Mouse (Mus musculus): ENCODE results near the gene Rps16.

Gene Rps16

DNA sequence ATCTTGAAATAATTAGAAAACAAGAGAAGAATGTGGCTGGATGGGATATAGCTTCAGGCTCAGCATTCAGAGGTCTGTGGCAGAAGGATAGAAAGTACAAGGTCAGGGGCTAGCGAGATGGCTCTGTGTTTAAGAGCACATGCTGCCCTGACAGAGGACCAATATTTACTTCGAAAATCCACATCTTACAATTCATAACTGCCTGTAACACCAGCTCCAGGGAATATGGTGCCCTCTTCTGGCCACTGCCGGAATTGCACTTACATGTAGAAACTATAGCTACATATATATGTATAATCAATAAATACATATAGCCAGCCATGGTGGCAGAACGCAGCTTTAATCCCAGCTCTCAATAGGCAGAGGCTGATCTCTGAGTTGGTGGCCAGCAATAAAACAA, 5.8 kb upstream of the Rps16 start:
- in situ Hi-C loops (cut with MboI, MseI) = no loop called here

DNA sequence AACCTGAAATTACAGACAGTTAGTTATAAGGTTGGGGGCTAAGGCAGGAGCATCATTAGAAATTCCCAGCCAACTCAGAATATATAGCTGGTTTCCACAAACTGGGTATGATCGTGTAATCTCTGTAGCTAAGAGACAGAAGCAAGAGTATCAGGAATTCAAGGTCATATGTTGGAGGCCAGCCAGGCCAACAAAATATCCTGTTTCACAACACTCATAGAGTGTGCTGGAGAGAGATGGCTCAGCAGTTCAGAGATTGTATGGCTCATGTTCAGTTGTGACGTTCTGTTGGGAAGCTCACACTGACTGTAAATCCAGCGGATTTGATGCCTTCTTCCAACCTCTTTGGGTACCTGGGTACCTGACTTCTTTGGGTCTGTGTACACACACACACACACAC, 2.7 kb upstream of the Rps16 start:
- in situ Hi-C loops (cut with MboI, MseI) = no loop called here

DNA sequence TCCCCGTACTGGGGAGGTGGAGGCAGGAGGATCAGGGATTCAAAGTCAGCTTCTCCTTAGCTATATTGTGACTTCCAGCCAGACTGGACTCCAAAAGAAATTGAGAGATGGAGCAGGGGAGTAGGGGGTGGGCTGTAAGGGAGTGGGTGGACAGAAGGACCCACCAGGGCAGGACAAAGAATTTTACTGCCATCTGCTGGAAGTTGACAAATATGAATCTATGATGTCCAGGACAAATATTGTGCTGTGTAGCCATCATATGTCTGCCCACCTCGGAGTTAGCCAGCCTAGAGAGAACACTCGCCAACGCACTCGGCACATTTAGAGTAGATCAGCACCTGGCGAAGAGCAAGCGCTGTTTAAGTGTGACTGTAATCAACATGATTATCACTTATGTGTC, 1.9 kb upstream of the Rps16 start:
- in situ Hi-C loops (cut with MboI, MseI) = no loop called here

DNA sequence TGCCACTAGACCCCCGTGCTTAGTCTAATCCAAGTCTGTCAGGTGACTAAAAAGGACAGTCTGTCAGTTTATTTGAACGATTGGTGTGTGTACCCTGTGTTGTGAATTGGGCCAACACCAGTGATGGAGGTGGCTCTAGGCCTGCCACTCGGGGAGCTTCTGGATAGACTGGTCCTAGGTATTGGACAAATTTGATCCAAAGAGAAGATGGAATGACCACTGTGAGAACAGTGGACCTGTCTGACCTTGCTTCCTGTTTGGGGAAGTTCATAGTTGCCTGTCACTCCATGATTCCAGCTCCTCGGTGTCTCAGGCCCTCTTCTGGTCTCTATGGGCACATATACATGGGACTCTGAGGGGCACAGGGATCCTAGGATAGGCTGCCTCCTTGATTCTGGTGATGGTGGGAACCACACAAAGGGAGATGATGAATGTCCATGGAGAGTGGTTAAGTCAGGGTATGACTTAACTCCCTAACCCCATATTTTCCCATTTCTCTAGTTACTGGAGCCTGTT, 1.3 kb downstream of the Rps16 start:
- in situ Hi-C loops (cut with MboI, MseI) = no loop called here

DNA sequence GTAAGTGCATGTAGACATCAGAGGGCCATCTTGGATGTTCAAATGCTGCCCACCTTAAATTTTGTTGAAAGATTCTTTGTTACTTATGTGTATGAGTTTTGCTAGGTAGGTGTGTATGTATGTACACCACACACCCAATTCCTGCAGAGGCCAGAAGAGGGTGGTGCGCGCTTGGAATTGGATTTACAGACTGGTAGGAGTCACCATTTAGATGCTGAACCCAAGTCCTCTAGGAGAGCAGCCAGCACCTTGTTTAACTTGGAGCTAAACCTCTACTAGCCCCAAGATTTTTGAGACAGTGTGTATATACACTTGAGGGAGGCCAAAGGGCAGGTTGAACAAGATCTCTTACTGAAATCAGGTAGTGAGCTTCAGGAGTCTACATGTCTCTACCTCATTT, 2.8 kb downstream of the Rps16 start:
- in situ Hi-C loops (cut with MboI, MseI) = no loop called here

DNA sequence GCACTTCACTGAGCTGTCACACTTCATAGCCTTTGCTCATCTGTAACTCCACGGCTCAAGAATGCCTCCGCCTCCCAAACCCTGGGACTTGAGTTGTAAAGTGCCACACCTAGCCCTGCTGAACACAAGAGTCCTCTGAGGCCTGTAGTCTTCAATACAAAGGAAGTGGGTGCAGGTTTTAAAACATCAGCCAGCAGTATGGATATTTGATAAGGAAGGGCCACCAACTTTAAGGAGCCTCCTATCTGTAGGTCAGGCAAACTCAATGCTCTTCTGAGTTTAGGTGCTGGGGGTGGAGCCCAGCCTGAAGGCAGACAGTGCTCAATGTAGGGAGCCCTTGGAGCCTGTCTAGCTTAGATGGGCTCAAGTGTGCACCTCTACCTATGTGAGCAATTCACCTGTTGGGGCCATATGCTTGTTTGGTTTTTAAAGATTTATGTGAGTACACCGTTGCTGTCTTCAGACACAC, 3.7 kb downstream of the Rps16 start:
- in situ Hi-C loops (cut with MboI, MseI) = no loop called here

DNA sequence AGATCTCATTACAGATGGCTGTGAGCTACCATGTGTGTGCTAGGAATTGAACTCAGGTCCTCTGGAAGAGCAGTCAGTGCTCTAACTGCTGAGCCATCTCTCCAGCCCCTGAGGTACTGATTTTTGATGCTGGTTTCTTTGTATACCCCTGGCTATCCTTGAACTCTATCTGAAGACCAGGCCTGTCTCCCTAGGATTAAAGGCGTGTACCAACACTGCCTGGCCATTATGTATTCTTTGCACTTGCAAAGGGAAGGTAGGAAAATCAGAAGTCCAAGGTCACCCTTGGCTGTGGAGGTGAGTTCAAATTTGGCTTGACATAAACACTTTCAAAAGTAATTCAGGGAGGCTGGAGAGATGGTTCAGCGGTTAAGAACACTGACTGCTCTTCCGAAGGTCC, 4.1 kb downstream of the Rps16 start:
- in situ Hi-C loops (cut with MboI, MseI) = no loop called here

DNA sequence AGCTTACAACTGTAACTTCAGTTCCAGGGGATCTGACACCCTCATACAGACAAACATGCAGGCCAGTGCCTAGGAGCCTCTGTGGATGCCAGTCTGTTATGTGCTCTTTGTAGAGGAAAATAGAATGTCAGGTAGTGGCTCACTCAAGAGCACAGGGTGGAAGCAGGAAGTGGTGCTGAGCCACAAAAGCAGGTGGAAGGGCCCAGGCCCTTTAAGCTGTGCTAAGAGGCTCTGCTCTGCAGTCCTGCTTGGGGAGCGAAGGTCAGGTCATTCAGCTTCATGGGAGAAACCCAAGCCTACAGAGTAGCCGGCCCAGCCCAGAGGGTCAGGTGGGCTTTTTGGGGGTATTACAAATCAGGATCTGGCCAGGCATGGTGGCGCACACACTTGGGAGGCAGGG, 4.8 kb downstream of the Rps16 start:
- in situ Hi-C loops (cut with MboI, MseI) = no loop called here

DNA sequence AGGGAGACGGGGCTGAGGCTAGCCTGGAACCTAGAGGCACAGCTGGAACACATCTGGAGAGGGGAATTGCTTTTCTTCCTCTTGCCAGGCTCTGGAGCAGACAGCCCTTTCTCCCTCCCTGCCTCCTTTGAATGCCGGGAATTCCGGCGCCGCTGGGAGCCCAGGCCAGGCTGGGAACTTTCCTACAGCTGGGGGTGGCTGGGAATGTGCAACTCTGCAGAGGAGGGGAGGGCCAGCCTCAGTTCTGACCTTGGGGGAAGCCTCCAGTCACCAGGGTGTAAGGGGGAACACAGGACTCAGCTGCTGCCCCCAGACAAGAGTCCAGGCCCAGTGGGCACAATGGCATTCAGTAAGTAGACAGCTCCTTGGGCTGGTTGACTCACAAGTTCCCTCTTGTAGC, 6.5 kb downstream of the Rps16 start:
- in situ Hi-C loops (cut with MboI, MseI) = no loop called here

DNA sequence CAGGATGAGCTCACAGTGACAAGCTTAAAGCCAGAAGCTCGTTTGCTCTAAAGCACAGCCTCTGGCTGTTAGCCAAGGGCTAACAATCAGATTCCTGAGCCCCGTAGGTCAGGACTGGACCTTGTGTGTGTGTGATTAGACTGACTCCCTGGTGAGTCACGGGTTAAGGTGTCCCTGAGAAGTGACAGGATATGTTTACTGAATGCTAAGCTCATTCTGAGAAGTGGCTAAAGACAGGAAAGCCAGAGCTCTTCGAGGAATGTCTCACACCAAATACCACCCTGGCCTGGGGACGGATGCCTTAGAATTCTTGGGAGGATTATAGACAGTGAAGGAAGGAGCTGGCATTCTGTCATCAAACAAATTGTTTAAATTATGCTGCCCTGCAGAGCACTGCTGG, 7.5 kb downstream of the Rps16 start:
- in situ Hi-C loops (cut with MboI, MseI) = no loop called here

DNA sequence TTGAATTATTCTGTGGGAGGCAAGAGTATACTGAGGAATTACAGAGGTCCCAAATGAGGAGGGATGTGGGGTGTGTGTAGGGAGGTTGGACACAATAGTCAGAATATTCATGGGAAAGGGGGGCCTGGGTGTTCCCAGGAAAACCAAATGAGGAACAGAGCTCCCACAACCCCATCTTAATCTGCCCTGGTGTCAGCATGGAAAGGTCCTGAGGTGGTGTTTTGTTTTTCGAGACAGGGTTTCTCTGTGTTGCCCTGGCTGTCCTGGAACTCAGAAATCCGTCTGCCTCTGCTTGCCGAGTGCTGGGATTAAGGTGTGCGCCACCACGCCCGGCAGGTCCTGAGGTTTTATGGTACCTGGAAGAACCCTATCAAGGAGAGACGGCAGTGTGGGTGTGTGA, 8.0 kb downstream of the Rps16 start:
- in situ Hi-C loops (cut with MboI, MseI) = no loop called here

DNA sequence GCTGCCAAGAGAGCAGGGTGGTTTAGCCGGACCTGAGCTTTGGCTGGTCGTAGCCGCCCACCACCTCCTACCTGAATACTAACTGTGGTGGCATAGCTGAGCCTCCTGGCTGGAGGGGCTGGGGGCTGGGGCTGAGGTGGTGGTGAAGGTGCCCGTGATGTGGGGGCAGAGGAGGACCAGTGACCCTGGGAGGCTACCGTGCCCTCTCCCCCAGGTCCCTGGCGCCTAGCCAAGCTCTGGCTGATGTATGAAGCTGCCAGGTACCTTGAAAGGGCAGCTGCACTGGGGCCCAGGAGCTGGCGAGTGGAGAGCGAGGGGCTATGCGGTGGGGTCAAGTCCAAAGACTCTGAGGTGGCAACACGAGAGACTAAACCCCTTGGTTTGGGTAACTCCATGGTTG, 9.4 kb downstream of the Rps16 start:
- in situ Hi-C loops (cut with MboI, MseI) = no loop called here

DNA sequence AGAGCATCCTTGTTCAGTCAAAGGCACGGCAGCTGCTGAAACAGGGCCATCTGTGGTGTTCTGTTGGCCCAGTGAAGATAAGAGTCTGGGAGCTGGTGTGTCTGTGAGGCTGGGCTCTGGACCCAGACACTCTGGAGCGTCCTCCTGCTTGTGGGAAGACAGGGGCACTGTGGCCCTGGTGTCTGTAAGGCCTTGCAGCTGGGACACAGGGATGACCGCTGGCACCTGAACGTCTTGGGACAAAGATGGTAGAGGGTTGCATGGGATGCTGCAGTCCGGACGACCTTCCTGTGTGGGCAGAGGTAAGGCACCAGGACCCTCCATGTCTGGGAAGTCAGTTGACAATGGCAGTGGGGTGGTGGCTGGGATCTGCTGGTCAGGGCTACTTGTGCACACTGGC, 9.8 kb downstream of the Rps16 start:
- in situ Hi-C loops (cut with MboI, MseI) = no loop called here

DNA sequence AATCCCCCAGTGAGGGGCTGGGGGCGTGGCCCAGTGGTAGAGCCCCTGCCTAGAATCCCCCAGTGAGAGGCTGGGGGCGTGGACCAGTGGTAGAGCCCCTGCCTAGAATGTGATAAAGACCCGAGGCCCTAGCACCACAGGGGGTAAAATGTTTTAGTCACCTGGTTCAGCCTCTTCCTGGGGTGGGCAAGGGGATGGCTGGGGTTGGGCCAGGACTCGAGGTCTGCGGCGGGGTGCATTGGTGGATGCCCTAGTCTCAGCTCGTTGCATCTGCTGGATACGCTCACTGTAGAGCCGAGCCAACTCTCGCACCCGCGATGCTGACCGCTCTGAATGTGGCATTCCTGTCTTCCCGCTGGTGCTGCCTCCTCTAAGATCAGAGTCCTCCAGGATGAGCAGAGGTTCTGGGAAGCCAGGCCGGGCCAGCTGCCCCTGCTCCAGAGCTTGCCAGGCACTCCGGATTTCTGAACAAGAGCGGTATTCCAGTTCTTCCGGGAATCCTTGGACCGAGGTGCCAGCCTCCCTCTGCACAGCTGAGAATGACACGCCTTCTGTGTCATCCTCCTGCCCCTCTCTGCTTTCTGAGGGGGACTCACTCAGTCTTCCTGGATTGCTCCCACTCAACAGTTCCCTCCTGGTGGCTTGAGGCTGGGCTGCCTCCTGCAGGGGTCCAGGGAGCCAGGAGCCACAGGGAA, 11.3 kb downstream of the Rps16 start:
- in situ Hi-C loops (cut with MboI, MseI) = no loop called here

DNA sequence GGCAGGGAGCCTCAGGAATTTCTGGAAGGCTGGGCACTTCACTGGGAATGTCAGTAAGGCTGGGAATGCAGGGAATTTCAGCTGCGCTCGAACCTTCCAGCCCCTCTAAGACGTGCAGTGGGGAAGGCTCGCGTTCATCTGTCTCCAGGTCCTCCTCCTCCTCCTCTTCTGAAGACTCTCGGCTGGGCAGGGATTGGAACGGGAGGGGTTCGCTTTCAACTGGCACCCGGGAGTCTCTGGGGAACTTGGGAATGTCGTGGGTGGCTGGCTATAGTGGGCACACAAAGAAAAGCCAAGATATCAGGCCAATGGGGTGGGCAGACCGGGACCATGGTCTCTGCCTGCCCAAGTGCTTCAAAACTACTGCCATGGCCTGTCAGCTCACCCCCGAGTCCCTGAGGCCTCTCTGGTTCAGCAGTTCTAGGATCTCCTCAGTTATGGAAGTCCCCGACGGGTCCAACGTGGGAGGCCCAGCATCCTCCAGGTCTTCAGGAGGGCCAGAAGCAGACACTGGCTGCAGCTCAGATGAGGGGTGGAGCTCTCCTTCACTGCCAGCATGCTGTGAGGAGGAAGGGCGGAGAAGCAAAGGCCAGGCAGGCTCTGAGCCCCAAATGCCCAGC, 12.1 kb downstream of the Rps16 start:
- in situ Hi-C loops (cut with MboI, MseI) = no loop called here

DNA sequence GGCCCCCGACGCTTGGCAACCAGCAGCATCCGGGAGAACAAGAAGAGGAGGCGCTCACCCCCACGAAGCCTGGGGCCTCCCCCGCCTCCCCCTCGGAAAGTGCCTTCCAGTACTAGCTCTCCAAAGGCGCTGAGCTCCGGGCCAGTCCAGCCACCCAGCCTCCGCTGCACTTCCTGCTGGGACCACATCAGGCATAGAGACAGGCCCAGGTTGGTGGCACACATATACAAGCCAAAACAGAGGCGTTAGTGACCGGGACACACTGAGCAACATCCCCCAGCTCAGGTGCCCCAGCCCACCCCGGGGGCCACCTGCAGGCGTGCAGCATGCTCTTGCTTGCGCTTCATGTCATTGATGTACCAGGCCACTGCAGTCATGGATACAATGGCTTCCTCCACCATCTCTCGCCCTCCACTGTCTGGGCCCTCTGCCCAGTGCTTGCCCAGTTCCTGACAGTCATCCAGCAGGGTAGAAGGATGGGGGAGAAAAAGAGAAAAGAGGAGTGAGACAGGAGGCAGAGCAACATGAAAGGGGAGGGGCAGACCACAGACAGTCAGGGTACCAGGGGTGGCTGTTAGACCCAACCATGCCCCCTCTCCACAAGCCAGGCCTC, 17.3 kb downstream of the Rps16 start:
- in situ Hi-C loops (cut with MboI, MseI) = no loop called here

DNA sequence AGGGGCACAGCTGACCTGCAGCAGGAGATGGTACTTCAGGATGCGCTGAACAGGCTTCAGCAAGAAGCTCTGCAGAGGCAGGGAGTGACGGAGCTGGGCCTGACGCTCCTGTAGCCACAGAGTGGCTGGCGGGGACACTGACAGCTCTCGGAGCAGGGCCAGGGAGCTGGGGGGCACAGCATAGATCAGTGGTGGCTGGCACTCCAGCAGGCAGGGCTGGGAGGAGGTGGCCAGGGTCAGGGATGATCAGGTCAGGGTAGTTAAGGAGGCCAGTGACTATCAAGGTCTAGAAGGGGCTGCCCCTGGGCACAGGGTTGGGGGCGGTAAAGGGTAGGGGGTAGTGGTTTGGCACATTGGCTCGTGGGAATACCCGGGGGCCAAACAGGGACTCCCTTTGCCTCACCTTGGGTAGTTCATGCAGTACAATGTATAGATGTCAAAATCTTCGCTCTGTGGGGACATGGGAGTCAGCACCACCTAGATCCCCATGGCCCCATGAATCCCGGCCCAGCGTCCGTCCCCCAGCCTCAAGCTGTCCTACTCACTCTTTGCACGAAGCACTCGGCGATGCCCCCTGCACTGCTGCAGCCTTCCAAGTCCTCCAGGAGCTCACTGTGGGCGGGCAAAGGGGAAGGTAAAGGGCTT, 17.9 kb downstream of the Rps16 start:
- in situ Hi-C loops (cut with MboI, MseI) = no loop called here

DNA sequence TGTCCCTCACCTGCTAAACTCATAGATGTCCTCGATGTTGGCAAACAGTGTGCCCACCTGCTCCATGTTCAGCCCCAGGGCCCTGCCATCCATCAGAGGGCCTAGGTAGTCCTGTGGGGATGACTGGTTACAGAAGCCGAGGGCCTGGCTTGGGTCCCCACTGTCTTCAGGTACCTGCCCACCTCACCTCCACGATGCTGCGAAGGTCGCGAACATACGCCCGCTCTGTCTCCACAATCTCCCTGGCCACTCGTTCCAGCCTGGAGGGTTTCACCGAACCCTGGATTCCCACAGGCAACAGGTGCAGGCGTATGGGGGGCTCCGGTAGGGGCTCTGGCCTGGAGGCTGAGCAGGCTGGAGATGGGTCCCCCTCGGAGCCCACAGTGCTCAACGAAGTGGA, 19.6 kb downstream of the Rps16 start:
- in situ Hi-C loops (cut with MboI, MseI) = no loop called here

DNA sequence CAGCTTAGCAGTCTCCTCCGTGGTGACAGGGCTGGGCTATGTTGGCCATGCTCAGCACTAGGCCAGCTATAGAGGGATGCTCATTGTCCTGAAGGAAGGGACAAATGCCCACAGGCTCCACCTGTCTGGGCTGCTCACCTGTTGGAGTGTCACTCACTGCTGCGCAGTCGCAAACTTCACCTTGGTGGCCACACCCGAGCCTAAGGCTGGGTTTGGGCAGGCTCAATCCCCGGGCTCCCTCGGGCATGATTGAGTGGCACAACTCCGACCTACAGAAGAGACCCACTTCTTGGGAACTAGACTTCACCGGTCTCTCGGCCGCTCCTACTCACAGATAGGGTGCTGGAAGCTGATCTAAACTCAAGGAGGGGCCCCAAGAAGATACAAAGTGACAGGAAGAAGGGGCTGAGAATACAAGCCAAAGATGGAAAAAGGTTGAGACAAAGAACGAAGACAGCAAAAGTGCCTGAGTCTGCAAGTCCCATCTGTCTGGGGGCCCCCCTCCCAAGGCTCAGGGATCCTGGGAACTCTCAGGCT, 20.6 kb downstream of the Rps16 start:
- in situ Hi-C loops (cut with MboI, MseI) = no loop called here

DNA sequence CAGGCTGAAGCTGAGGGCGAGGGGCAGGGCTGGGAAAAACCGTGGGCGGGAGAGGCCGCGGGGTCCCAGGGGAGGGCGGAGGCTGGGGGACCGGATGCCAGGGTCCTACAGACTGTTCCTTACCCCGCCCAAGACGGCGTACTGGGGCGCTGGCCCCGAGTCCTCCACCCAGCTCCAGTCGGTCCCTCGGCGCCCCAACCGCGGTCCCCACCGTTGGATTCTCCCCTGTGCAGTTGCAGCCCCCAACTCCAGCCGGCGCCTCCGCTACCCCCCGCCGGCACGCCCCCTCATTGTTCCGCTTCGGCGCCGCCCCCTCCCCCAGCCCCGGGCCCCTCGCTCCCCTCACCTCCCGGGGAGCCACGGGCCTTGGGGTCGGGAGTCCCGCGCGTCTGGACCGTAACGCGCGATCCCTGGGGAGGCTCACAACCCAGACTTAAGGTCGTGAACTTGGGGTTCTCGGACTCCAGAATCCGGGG, 21.1 kb downstream of the Rps16 start:
- in situ Hi-C loops (cut with MboI, MseI) = no loop called here

DNA sequence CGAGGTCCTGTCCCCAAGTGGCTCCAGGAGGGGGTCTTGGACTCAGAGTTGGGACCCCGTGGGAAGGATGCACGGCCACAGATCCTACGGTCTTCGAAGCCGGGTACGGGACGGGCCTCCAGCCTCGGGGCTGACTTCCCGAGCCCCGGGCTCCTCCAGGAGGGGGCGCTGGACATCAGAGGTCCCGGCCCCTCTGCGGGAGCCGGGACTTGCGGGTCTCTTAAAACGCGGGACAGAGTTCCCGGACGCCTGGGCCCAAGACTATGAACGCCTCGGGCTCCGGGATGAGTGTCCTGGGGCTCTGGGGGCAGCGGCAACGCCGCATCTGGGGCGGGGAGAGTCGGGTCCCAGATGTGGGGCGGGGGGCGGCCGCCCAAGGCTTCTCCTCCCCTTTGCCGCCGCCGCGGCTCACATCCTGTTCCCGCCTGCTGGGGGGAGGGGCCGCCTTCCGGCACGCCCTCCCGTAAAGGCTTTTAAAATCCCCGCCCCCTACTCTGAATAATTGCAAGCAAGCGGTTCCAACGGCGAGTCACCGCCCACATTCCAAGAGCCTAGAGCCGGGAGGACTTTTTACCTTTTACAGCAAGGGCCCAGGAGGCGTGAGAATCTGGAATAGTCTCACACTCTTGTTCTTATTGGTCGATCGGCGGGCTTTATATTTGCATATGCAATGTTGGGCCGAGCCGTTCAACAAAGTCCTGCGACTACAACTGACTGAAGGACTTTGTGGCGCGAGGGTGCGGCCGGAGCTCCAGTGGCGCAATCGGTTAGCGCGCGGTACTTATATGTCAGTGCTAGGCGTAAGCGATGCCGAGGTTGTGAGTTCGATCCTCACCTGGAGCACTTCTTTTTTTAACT, 22.0 kb downstream of the Rps16 start, which contains the start of gene Plekhg2:
Gene Plekhg2 (minus strand): TSS at position 349 of the 858 bp plus-strand sequence.
- in situ Hi-C loops (cut with MboI, MseI) = no loop called here
